Mouse (Mus musculus) megakaryocyte, embryonic 14.5 days (primary cell): ENCODE measurements at regions not wholly inside any gene's neighbourhood (a gene's known extent, or its start where the extent isn't known, plus 50 kb on each side); places are given as distances from the start of the nearest gene placed in this dataset.

Source experiments
- FLI1 ChIP-seq: IDR thresholded peaks from 2 replicates; pipeline ENCODE4 v1.6.1; 2012; ENCODE audit warnings: low read length, inconsistent platforms, mixed read lengths
- GATA1 ChIP-seq: IDR thresholded peaks from 3 replicates; pipeline ENCODE4 v1.6.1; 2012; ENCODE audit warnings: mixed read lengths, low read length, inconsistent platforms, borderline replicate concordance

GRCm38 (mm10) chr12:28237041-28237440 is 315.2 kb downstream of the Dcdc2c start:
- TF ChIP-seq GATA1 (no peak), FLI1 (no peak)
